Mouse (Mus musculus): ENCODE measurements around the gene Pced1b. TPM values are rescaled to one million over a fixed set of nuclear protein-coding genes. Genes with fewer than 3 reads are reported as not detected.

The Pced1b gene
- polyA plus RNA-seq, 1 experiment from 2014 or later, result 7.2 TPM

GRCm38 (mm10) chr15:97256411-97256810, 9.5 kb downstream of the Pced1b start:
- DNase-seq (ENCODE audit: low spot score), result no peak

- DNase-seq (ENCODE audit: low spot score), result no peak
These were observed 10.4 kb downstream of the Pced1b start for GRCm38 (mm10) chr15:97257206-97257775.

DNA sequence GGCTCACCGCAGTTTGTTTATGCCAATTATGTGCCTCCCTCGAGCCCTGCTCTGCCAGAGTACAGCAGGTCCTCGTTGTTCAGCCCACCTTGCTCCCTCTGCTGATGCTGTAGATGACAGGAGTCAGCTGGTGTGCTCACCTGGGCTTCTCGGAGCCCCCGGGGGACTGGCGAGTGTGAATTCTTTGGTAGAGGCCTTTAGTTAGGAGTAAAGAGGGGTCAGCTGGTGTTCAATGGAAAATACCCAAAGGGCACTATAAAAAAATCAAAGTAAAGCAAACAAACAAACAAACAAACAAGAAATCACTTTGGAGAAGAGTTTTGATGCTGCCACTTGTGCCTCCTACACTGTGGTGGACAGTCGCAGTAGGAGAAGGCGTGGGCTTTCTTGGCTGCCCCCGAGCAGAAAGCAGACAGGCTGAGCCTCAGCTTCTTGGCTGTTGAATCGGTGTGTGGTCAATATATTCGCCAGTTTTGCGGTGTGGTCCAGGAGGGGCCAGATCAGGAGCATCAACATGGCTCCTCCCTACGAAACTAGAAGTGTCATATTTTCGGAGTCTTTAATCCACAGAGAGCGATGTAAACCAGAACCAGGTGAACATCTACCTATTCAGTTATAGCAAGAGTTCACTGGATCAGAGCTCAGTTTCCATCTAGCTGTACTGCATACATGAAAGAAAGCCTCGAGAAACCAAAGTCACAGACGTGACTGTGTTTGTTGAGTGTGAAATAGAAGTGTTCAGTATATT, 11.8 kb downstream of the Pced1b start:
- DNase-seq (ENCODE audit: low spot score), result no peak

DNA sequence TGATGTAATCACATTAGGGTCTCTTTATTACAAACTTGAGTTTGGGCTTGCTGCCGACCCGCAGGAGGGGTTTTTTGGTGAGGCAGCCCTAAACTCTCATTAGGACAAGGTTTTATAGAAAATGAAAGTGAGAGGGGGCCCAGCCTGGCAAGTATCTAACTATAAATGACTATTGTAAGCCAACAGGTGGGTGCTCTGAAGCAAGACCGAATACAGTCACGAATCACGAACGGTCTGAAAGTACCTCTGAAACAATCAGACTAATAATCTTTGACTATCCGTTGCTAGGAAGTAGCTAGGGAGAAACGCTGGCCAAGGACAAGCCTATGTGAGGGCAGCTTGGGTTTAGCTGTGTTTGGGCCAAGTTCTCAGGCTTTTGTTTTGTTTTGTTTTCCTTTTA, 12.4 kb downstream of the Pced1b start:
- DNase-seq (ENCODE audit: low spot score), result no peak

DNA sequence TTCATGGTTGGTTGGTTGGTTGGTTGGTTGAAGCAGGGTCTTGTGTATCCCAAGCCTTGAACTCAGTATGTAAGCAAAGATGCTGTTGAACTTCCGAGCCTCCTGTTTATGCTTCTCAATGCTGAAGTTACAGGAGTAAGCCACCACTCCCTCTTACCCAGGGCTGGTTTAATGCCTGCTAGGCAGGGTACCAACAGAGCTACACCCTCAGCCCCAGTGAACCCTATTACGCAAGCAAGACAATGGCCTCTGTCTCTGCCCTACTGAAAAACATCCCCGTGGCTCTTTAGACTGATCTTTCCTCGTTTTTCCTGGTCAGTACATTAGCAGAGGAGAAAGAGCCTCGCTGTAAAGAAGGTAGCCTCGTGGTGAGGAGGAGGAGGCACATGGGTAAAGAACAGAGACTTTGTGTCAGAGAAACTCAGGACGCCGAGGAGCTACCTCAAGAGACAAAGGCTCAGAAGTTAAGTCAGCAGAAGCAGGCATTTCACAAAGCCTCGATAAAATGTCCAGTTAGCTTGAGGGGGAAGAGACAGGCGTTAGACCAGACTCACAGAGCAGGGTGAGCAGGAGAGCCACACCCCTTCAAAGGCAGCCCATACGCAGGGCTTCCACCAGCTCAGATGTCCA, 13.2 kb downstream of the Pced1b start:
- no peak for DNase-seq (ENCODE audit: low spot score)

DNA sequence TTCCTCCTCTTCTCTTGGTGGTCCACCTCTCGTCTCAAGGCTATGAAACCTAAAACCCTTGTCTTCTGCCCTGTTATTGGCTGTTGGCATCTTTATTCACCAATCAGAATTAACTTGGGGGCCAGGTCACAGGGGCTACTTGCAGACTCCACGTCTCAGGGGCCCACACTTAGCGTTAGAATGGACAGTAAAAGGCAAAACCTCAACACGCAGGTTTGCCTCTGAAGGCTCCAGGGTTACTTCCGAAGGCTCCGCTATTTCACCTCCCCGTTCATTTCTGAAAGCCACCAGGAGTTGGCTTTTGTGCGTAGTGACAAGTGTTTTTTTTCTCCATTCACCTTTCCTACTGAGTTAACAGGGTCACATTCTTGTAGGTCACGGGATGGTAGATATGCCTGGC, 15.3 kb downstream of the Pced1b start:
- no peak for DNase-seq (ENCODE audit: low spot score)

DNA sequence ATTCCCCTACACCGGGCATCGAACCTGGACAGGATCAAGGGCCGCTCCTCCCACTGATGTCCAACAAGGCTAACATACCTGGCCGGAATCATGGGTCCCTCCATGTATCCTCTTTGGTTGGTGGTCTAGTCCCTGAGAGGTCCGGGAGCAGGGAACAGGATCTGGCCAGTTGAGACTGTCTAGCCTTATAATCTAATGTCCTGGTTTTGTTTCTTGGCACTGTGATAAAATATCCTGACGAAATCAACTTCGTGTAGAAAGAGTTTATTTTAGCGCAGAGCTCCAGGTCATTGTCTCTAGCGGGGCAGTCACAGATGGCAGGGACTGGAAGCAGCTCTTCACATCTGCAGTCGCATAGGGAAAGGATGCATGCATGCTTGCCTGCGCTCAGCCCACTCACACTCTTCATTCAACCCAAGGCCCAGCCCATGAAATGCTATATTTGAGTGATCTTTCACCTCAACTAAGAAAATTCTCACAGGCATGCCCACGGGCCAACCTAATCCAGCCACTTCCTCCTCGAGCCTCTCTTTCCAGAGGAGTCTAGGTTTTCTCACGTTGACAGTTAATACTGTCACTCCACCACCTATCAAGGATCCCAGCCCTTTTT, 19.4 kb downstream of the Pced1b start:
- no peak for DNase-seq (ENCODE audit: low spot score)

- no peak for DNase-seq (ENCODE audit: low spot score)
These were observed 20.3 kb downstream of the Pced1b start for GRCm38 (mm10) chr15:97267094-97267695.

GRCm38 (mm10) chr15:97271985-97272697, 25.2 kb downstream of the Pced1b start:
- no peak for DNase-seq (ENCODE audit: low spot score)

GRCm38 (mm10) chr15:97272831-97273230, 25.9 kb downstream of the Pced1b start:
- no peak for DNase-seq (ENCODE audit: low spot score)

- no peak for DNase-seq (ENCODE audit: low spot score)
These were observed 28.9 kb downstream of the Pced1b start for GRCm38 (mm10) chr15:97275626-97276395.

- no peak for DNase-seq (ENCODE audit: low spot score)
These were observed 29.8 kb downstream of the Pced1b start for GRCm38 (mm10) chr15:97276660-97277153.

GRCm38 (mm10) chr15:97277328-97277727, 30.4 kb downstream of the Pced1b start:
- no peak for DNase-seq (ENCODE audit: low spot score)

GRCm38 (mm10) chr15:97278340-97278948, 31.5 kb downstream of the Pced1b start:
- DNase-seq (ENCODE audit: low spot score), result no peak

DNA sequence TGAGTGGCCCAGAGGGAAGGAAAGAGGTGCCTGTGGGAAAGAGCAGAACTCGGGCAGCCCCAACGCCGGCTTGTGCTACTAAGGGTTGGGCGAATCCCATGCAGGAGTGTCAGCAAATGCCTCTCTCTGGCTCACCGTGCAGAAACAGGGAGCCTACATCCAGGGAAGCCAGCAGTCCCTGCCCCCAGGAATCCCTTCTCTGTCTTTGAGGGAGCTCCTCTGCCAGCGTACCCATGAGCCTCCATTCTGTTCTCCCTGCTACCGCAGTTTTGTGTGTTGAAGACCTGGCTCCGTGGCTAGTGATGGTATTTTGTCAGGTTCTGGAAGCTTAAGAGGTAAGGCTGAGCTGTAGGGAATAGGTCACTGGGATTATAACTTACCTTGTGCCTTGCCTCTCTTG, 33.2 kb downstream of the Pced1b start:
- no peak for DNase-seq (ENCODE audit: low spot score)

DNA sequence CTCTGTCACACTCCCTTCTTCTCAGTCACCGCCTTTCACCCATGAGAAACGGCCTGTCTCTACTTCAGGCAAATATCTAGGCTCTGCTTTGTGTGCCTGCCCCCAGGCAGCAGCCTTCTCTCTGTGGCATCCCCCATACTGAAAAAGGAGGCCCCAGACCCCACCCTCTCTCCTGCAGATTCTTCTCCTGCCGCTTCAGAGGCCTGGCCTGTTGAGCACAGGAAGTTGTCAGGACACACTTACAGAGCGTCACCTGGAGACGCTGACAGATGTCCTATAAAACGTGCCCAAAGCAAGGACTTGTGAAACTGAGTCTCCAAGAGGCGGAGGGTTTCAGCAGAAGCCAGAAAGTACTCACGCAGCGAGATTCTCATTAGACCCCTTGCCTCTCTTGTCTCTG, 33.9 kb downstream of the Pced1b start:
- peak; percentile 10 for DNase-seq (ENCODE audit: low spot score)

DNA sequence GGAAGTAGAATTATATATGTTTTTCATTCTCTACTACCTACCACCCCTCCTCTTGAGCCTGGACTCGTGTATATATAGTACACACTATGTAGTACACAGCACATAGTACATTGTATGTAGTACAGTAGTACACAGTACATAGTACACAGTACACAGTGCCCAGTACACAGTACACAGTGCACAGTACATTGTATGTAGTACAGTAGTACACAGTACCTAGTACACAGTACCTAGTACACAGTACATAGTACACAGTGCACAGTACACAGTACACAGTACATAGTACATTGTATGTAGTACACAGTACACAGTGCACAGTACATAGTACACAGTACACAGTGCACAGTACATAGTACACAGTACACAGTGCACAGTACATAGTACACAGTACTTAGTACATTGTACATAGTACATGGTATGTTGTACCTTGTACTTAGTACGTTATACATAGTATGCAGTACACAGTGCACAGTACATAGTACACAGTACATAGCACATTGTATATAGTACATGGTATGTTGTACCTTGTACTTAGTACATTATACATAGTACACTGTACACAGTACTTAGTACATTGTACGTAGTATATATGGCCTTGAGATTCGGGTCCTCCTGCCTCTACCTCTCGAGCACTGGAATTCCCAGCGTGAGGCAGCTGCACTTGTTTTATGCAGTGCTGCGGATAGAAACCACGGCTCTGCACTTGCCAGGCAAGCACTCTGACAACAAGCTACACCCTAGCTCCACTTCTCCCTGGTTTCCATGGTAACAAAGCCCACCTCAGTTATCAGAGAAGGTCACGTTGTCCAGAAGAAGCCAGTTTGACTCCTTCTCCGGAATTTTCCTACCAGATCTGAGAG, 35.0 kb downstream of the Pced1b start:
- DNase-seq (ENCODE audit: low spot score), result no peak

- DNase-seq (ENCODE audit: low spot score), result no peak
These were observed 35.6 kb downstream of the Pced1b start for GRCm38 (mm10) chr15:97282572-97282881.

DNA sequence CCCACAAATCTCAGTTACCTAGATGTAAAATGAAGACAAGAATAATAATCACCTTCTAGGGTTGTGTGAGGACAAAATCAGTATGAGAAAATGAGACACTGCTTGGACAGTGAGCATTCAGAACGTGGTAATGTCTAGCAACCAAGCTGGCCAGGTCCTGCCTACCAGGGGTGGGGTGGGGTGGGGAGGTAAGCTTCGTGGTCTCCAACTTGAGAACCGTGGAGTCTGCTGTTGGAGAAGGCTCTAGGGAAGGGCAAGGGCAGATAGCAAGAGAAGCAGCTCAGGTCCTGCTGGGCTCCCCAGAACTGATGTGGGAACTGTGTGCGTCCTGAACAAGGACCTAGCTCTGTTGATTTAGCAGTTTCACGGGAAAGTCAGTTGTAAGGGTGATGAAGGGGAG, 37.3 kb downstream of the Pced1b start:
- no peak for DNase-seq (ENCODE audit: low spot score)
